Mouse (Mus musculus) heart, postnatal 0 days (tissue): ENCODE measurements around the gene Rpf2. TPM values are rescaled to one million over a fixed set of nuclear protein-coding genes. Genes with fewer than 3 reads are reported as not detected.

Experiments
- ATAC-seq: fragments of 200-750 bp; cut with Nextera tagmentation; 2 replicates; pipeline ENCODE4 v1.8.0; 2017; ENCODE audit warnings: low read depth, moderate number of reproducible peaks, moderate library complexity; ENCODE audit not compliant: insufficient read depth
- DNase-seq: peaks from one replicate; pipeline ENCODE4 v3.0.0-alpha.2; 2016; ENCODE audit warnings: low spot score
- H3K27ac ChIP-seq: fragments of 300-500 bp; sonication (generic); 2 replicates; pipeline ENCODE4 v1.5.1; 2014; ENCODE audit warnings: low read depth, mild to moderate bottlenecking
- H3K27me3 ChIP-seq: fragments of 300-500 bp; sonication (generic); 2 replicates; pipeline ENCODE4 v1.6.1; 2014; ENCODE audit warnings: low read length, mixed read lengths; ENCODE audit not compliant: control insufficient read depth, insufficient read depth
- H3K36me3 ChIP-seq: fragments of 300-500 bp; sonication (generic); replicated peaks from 2 replicates; pipeline ENCODE4 v1.6.1; 2014; ENCODE audit warnings: low read length, mixed read lengths; ENCODE audit not compliant: control insufficient read depth, insufficient read depth
- H3K4me1 ChIP-seq: fragments of 300-500 bp; sonication (generic); 2 replicates; pipeline ENCODE4 v1.6.1; 2014; ENCODE audit warnings: antibody characterized with exemption; ENCODE audit not compliant: control insufficient read depth, insufficient read depth
- H3K4me2 ChIP-seq: fragments of 300-500 bp; sonication (generic); 2 replicates; pipeline ENCODE4 v1.6.1; 2014; ENCODE audit warnings: low read depth, mild to moderate bottlenecking, low read length, moderate library complexity
- H3K4me3 ChIP-seq: fragments of 300-500 bp; sonication (generic); 2 replicates; pipeline ENCODE4 v1.5.1; 2014; ENCODE audit warnings: low read depth, low read length
- H3K9ac ChIP-seq: fragments of 300-500 bp; sonication (generic); replicated peaks from 2 replicates; pipeline ENCODE4 v1.6.1; 2014; ENCODE audit warnings: low read depth, low read length, mixed read lengths
- H3K9me3 ChIP-seq: fragments of 300-500 bp; sonication (generic); replicated peaks from 2 replicates; pipeline ENCODE4 v1.6.1; 2016; ENCODE audit warnings: low read length; ENCODE audit not compliant: control insufficient read depth
- CTCF ChIP-seq: IDR thresholded peaks from 2 replicates; pipeline ENCODE4 v1.5.1; 2016; ENCODE audit warnings: antibody characterized with exemption, control low read depth, low read depth
- EP300 ChIP-seq: IDR thresholded peaks from 2 replicates; pipeline ENCODE4 v1.6.1; 2016; ENCODE audit warnings: antibody characterized with exemption, low read depth
- WGBS: fragments of 180-500 bp; shearing (Covaris S2); extraction: QIAGEN DNeasy Blood & Tissue Kit; methylation state at CpG from one replicate; pipeline ENCODE4 v1.1.7; 2014; 5-methylcytosine and 5-hydroxymethylcytosine counted together
- polyA plus RNA-seq: library from polyadenylated mRNA; unstranded; fragments of >200 nt; fragmentation: Nextera tagmentation; extraction: Ambion mirVana; gene quantifications from 2 replicates; pipeline ENCODE4 v1.2.1, GENCODE M21; 2015
- total RNA-seq: library from RNA; depleted of rRNA; stranded (reverse); fragments of >200 nt; gene quantifications from 2 replicates; pipeline ENCODE4 v1.2.3, GENCODE M21; 2014; ENCODE audit warnings: low replicate concordance

The Rpf2 gene
- total and polyA plus RNA-seq, 2 experiments from 2014 or later: 10.0 to 30.8 TPM

- no peak for ATAC-seq
- H3K36me3 ChIP-seq: peaks cover 70% of the 10 kb centered on the region
- H3K9me3 ChIP-seq: no peaks in the 10 kb centered on the region
- WGBS: 85% methylated on average over 4 of the region's 4 CpGs
- no peak overlapping the region for H3K27ac ChIP-seq
- no peaks in the 10 kb centered on the region for H3K27me3 ChIP-seq
- H3K4me2 ChIP-seq: no peak overlapping the region
- DNase-seq: no peak
- H3K4me1 ChIP-seq: no peaks in the 10 kb centered on the region
- no peak for TF ChIP-seq EP300
- TF ChIP-seq CTCF: no peak
- H3K9ac ChIP-seq: no peak overlapping the region
- H3K4me3 ChIP-seq: no peak overlapping the region
Measured at GRCm38 (mm10) chr10:40227660-40228303, 19.1 kb downstream of the Rpf2 start.

GRCm38 (mm10) chr10:40218874-40219273 lies 28.0 kb downstream of the Rpf2 start:
- no peaks in the 10 kb centered on the region for H3K4me1 ChIP-seq
- no peak overlapping the region for H3K9ac ChIP-seq
- no peak overlapping the region for H3K27ac ChIP-seq
- H3K9me3 ChIP-seq: 0 out of 2 replicates have a peak, but pooled peaks cover 4% of the 10 kb centered on the region
- H3K4me2 ChIP-seq: no peak overlapping the region
- no peaks in the 10 kb centered on the region for H3K27me3 ChIP-seq
- peaks cover 17% of the 10 kb centered on the region for H3K36me3 ChIP-seq
- H3K4me3 ChIP-seq: no peak overlapping the region
- 74% methylated on average over 3 of the region's 3 CpGs for whole genome bisulfite sequencing
- ATAC-seq (no peak), DNase-seq (no peak)
- TF ChIP-seq CTCF (no peak), EP300 (no peak)

GRCm38 (mm10) chr10:40212443-40213169 lies 34.2 kb downstream of the Rpf2 start:
- Histone ChIP-seq H3K4me2 (no peak overlapping the region), H3K9me3 (no peaks in the 10 kb centered on the region), H3K4me1 (no peaks in the 10 kb centered on the region), H3K27me3 (no peaks in the 10 kb centered on the region), H3K4me3 (no peak overlapping the region), H3K9ac (no peak overlapping the region), H3K36me3 (no peaks in the 10 kb centered on the region), H3K27ac (no peak overlapping the region)
- ATAC-seq (peak; percentile 88), DNase-seq (peak; percentile 85)
- TF ChIP-seq EP300 (no peak), CTCF (peak; percentile 98)
- 27% methylated on average over 13 of the region's 13 CpGs for WGBS

GRCm38 (mm10) chr10:40195001-40195400 lies 51.8 kb downstream of the Rpf2 start:
- H3K4me3 ChIP-seq: no peak overlapping the region
- H3K9ac ChIP-seq: no peak overlapping the region
- no peak for TF ChIP-seq CTCF
- no peak for DNase-seq
- no peak overlapping the region for H3K4me2 ChIP-seq
- H3K27me3 ChIP-seq: no peaks in the 10 kb centered on the region
- no peaks in the 10 kb centered on the region for H3K36me3 ChIP-seq
- no peaks in the 10 kb centered on the region; the same call in 1 of the 2 replicates for H3K4me1 ChIP-seq
- WGBS: 58% methylated on average over 6 of the region's 6 CpGs
- no peaks in the 10 kb centered on the region for H3K9me3 ChIP-seq
- no peak overlapping the region for H3K27ac ChIP-seq
- ATAC-seq: no peak

- TF ChIP-seq CTCF: no peak
- no peak for TF ChIP-seq EP300
- Histone ChIP-seq H3K36me3 (no peaks in the 10 kb centered on the region), H3K4me3 (peak overlapping the region; percentile 4; the same call in 1 of the 2 replicates), H3K9ac (no peak overlapping the region), H3K9me3 (no peaks in the 10 kb centered on the region), H3K27me3 (no peaks in the 10 kb centered on the region), H3K4me1 (no peaks in the 10 kb centered on the region; the same call in 1 of the 2 replicates), H3K27ac (no peak overlapping the region), H3K4me2 (peak overlapping the region; percentile 39; the same call in 1 of the 2 replicates)
- ATAC-seq (no peak), DNase-seq (no peak)
- WGBS: 42% methylated on average over 18 of the region's 18 CpGs
Measured at GRCm38 (mm10) chr10:40192010-40192935, 54.6 kb downstream of the Rpf2 start.
